In the genomic region with DNA sequence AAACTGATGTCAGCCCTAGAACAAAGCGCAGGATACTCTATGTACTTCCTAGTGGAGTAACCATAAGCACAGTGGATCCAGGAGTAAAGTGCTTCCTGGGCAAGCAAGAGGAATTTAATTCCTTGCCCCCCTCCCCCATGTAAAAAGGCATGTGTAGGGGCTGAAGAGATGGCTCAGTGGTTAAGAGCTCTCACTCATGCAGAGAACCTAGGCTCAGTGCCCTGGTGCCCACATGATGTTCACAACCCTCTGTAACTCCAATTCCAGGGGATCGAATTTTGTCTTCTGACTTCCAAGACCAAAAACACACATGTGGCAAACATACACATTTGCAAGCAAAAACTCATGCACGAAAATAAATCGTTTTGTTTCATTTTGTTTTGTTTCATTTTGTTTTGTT, we compare ENCODE assay signal across 16 mouse cellular contexts. TPM values are rescaled to one million over a fixed set of nuclear protein-coding genes. Genes with fewer than 3 reads are reported as not detected.
"Had no signal": no experiment of that assay in that cellular context is flagged by ENCODE, and none has a peak within 500 bp of the region (broad histone marks: within the 10 kb centered on the region; RNA-seq: fewer than 3 reads in every experiment).

No protein-coding gene starts in this region.

- H3K9me3 ChIP-seq: limb, embryonic 12.5 days; limb, embryonic 15.5 days; midbrain, embryonic 12.5 days; midbrain, embryonic 15.5 days; neural tube, embryonic 13.5 days had no signal

- DNase-seq: kidney, postnatal 25 days; liver, postnatal 0 days; lung, embryonic 14.5 days; thymus, adult 2 months; thymus, postnatal 14 days; thymus, postnatal 4 days had no signal

- H3K4me3 ChIP-seq: limb, embryonic 12.5 days; limb, embryonic 15.5 days; midbrain, embryonic 12.5 days; midbrain, embryonic 15.5 days; neural tube, embryonic 13.5 days had no signal

- H3K9ac ChIP-seq: limb, embryonic 12.5 days; limb, embryonic 15.5 days; liver, embryonic 14.5 days; liver, postnatal 0 days; lung, embryonic 14.5 days; midbrain, embryonic 12.5 days; midbrain, embryonic 15.5 days; neural tube, embryonic 13.5 days had no signal

- H3K4me2 ChIP-seq: limb, embryonic 12.5 days; limb, embryonic 15.5 days; liver, embryonic 11.5 days; lung, embryonic 14.5 days; midbrain, embryonic 12.5 days; midbrain, embryonic 15.5 days; neural tube, embryonic 13.5 days had no signal

- H3K27me3 ChIP-seq: limb, embryonic 15.5 days; midbrain, embryonic 15.5 days had no signal

- ATAC-seq: liver, postnatal 0 days; lung, postnatal 0 days; midbrain, embryonic 15.5 days had no signal

- H3K36me3 ChIP-seq: limb, embryonic 12.5 days; limb, embryonic 15.5 days; midbrain, embryonic 12.5 days; midbrain, embryonic 15.5 days; neural tube, embryonic 13.5 days had no signal

- H3K27ac ChIP-seq: kidney, postnatal 0 days; limb, embryonic 15.5 days; liver, embryonic 14.5 days; macrophage; midbrain, embryonic 12.5 days; neural tube, embryonic 13.5 days had no signal

RNA-seq across cellular contexts. Expression of a gene that starts 21.5 kb away (rescaled TPM):
- polyA plus RNA-seq: macrophage had no signal
